Mouse (Mus musculus) layer of hippocampus, postnatal 25 days (tissue): ENCODE results near the gene Mul1. TPM values are rescaled to one million over a fixed set of nuclear protein-coding genes. Genes with fewer than 3 reads are reported as not detected.

ENCODE experiments used
- DNase-seq, 2 experiments: peaks; one replicate each; pipeline ENCODE4 v3.0.0; 2022; ENCODE audit warnings: mixed read lengths in 2 of 2, low spot score in 1 of 2; ENCODE audit errors: extremely low spot score in 1 of 2
- total RNA-seq, 2 experiments: library from RNA; stranded (reverse); gene quantifications; 2 replicates each; pipeline ENCODE4 v1.2.3; 2021

Mul1 gene
- total RNA-seq, 2 experiments from 2014 or later = 57.7 to 57.8 TPM

DNA sequence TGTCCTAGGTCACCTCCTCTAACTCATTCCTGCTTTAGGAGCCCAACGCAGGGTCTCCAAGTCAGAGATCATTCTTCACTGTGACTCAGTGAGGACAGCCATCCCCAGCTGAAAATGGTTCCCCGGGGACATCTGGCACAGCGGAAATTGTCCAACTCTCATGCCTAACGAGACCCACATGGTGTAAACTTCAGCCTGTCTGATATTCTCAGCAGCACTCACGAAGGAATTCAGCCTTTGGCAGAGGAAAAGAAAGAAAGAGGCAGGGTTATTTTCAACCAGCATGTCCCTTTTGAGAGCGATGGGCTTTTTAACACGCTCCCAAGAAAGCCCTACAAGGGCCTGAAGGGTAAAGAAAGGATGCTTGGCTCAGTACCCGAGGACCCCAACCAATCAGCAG lies 3.1 kb upstream of the Mul1 start:
- DNase-seq = no peak

DNA sequence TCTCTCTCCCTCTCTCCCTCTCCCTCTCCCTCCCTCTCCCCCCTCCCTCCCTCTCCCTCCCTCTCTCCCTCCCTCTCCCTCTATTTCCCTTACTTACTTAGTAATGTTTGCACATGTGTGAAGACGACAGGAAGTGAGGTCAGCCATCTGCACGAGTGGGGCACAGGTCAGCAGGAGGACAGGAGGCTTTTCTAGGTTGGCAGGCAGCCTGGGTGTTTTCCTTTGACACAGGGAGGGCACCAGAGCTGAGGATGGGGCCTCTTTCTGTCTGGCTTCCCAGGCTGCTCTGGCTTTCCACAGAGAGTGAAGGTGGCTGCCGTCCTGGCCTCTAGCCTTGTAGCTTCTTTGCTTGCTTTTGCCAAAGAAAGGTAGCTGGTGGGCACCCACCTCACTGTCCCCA lies 5.6 kb downstream of the Mul1 start:
- DNase-seq = no peak

- DNase-seq = no peak
Observed at GRCm38 (mm10) chr4:138444941-138445340, 10.5 kb downstream of the Mul1 start.

- DNase-seq = no peak
Observed at GRCm38 (mm10) chr4:138446981-138447380, 12.5 kb downstream of the Mul1 start.

DNA sequence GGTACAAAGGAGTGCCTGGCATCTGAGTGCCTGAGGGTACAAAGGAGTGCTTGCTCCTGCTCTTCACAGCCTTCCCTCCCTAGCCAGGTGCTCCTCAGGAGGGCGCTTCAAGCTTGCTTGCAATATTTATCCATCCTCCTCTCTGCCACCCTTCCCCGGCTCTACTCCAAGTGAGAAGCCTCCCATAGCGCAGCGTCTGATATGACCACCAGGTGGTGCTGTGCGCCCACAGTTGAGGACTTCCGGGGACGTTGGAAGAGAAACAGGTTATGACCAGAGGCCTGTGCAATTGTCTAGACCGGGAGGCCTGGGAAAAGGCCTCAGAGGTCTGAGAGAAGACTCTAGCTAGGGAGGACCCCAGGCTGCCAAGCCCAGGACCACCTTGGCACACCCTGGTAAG lies 12.9 kb downstream of the Mul1 start:
- DNase-seq = peak; percentile 92 to 97

DNA sequence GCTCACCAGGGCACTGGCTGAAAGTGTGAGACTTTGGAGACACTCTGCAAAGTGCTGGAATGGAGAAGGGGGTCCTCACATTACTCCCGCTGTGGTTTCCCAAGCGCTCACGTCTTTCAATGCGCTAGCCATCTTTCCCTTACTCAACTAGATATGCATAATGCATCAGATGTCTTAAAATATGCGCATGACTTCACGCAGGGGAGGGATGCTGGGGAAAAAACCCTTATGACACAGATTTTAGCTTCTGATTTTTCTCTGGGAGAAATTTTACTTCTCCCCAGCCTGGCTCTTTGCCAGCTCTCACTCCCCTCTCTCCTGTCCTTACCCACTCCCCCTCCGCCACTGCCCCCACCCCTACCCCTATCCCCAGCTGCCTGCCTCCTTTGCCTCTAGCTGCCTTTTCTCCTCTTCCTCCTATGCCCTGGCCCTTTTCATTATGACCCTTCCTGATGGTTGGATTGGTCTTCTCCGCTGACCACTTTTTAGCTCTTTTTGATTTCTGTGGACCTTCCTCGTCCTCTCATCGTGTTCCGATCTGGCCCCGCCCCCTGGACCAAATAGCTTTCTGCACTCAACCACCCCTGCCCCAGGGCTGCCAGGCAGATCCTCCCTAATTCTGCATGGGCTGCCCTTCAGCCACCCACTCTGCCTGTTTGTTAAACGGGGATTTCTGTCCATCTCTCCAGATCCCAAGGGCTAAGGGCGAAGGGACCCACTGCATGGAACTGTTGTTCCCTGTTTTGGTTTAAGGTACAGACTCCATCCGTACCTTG lies 13.5 kb downstream of the Mul1 start:
- DNase-seq = no peak

DNA sequence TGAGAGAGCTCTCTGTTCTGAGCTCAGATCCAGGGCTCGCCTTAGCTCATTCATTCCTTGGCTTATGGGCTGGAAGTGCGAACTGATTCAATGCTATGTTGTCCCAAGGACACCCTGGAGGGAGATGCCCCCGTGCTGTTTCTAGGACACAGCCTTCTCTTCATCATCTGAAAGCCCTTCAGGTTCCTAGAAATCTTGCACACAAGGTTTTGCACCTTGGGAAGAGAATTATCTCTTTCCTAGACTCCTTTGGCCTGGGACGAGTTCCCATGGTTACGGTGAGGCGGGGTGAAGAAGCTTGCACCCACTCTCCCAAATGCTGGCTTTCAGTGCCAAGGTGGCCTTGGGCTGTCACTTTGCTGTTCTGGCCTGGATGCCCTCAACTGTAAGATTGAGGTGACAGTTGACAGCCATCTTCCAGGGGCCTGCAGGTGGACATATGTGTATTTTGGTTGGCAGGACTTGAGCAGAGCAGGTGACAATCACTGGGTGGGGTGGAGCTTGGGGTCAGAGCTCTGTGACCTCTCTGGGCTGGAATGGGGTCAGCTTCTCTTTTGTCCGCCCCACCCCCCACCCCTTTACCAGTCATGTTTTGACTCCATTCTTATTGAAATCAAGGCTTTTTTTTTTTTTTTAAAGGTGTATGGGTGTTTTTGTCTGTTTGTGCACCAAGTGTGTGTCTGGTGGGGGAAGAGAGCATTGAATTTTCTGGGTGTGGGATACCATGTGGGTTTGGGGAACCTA lies 14.6 kb downstream of the Mul1 start:
- no peak for DNase-seq

GRCm38 (mm10) chr4:138449636-138450314 lies 15.3 kb downstream of the Mul1 start:
- DNase-seq = no peak

DNA sequence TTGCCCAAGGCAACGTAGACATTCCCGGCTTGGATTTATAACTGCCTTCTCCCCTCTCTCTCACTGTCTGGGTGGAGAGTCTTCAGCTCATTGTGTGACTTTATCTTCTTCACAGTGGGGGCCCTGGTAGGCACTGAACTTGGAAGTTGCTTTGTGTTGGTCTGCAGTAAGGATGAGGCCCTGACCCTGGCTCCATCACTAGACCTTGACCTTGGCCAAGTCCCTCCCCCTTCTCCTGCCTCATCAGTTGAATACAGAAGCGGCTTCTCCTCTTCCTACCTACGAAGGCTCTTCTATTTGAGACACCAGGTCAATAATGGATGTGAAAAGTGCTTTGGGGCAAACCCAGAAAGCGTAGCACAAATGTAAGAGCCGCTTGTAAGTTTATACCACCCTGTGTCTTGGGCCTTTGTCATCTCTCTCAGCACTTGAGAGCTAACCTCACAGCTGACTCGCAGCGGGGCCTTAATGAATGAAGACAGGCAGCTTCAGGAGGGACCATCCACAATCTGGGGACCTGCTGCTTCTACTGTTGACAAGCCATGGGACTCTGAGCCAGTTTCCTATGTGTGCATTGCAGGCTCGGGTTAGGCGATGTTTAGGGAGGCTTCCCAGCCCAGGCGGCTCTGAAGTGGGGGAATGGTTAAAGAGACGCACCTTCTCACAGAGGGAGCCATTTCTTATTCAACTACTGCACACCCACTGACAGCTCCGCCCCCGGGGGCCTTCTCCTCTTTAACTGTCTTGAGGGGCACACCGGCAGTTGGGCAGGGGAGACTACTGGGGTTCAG lies 18.0 kb downstream of the Mul1 start:
- DNase-seq = no peak

DNA sequence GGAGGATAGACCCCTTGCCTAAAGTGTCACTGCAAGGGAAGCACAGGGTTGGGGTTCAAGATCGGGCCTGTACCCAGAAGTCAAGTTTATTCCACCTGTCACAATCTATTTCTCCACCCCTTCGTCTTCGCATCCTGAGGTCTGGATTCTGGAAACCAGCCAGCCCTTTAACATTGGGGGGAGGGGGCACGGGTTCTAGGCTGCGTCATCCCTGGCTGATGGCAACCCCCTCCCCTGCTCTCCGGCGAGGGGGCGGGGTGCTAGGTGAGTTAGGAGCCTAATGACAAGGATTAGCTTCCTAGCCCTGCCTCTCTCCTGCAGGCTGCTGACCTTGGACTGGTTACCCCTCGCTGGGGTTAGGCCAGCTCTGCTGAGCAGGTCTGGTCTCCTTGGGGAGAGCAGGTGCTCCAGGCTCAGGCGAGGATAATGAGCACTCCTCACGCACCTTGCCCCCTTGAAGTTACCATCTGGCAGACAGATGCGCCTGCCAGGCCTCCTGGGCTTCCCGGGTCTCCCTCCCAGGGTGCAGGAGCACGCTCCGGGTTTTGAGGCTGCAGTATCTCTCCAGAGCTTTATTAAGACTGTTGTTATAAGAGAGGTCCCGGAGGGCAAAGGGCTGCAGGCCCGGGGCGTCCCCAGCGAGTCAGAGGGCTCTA lies 18.8 kb downstream of the Mul1 start:
- no peak for DNase-seq

DNA sequence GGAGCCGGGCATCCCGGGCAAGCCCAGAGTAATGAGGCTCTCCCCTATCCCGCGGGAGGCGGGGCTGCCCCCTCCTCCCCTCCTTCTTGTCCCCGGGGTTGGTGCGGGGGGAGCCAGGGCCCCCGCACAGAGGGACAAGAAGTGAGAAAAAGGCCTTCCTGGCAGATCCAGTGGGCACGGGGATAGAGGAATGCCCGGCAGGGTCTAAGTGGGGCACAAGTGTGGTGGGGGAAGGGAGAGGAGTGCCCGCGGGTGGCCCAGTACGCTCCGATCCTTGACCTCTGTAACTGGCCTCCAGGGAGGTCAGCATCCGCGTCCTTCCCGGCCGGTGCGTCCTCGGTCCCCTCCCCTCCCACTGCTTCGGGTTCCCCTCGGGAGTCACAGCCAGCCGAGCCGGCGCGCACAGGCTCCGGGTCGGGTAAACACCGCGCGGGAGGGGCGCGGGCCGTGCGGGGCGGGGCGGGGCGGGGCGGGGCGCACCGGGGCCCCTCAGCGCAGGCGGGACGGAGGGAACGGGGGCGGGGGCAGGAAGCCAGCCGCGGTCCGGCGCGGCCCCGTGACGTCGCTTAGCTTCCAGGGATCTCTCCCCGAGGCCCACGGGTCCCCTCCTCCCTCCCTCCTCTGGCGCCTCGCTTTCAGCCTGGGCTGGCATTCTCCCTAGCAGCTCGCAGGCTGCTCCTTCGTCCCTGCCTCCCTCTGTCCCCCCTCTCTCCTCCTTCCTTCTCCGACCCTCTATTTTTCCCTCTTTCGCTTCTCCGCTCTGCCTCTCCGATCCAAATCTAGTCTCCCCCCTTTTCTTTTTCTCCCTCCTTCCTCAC lies 19.5 kb downstream of the Mul1 start, which contains the start of gene Camk2n1:
Camk2n1 (plus strand) TSS at position 562 of the 818 bp plus-strand sequence.
- DNase-seq = peak; percentile 63 to 70

DNA sequence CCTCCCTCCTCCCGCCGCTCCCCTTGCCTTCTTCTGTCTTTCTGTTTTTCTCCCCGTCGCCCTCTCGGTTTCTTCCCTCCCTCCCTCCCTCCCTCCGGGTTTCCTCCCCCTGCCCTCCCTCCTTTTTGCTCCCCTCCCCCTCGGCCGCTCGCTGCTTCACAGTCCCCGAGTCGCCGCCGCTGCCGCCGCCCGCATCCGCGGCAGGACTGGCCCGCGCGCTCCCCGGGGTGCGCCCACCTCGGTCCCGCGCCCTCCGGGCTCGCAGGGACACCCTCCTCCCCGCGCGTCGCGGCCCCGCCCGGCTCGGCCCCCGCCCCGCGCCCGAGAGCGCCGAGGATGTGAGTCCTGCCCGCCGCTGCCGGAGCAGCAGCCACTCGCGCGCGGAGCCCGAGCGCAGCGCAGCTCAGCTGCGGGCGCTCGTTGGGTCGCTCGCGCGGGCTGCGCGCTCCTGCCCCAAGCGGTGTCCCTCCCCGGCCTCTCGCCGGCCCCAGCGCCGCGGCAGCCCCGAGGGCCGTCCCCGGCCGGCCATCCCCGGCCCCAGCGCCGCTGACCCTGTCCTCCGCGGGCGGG lies 20.2 kb downstream of the Mul1 start:
- peak; percentile 67 to 73 for DNase-seq

- no peak for DNase-seq
Observed at GRCm38 (mm10) chr4:138455141-138455955, 20.9 kb downstream of the Mul1 start.

GRCm38 (mm10) chr4:138455956-138456341 lies 21.5 kb downstream of the Mul1 start:
- no peak for DNase-seq

DNA sequence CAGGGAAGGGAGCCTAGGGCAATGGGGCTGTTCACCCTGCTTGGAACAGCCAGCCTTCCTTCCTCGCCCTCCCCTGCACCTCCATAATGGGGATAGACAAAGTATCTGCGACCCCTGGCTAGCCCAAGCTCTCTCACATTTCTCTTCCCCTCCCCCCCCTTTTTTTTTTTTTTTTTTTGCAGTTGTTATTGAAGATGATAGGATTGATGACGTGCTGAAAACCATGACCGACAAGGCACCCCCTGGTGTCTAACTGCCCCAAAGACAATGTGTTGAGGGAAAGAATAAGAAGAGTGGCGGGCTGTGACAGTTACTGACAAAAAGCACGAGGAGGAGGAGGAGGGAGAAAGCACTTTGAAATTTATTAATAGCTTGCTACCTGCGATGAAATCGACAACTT lies 22.1 kb downstream of the Mul1 start:
- no peak for DNase-seq

- no peak for DNase-seq
Observed at GRCm38 (mm10) chr4:138457091-138457490, 22.6 kb downstream of the Mul1 start.

GRCm38 (mm10) chr4:138458171-138458570 lies 23.7 kb downstream of the Mul1 start:
- no peak for DNase-seq
